Mouse (Mus musculus): ENCODE data around the gene Trarg1.

- TF ChIP-seq CTCF (IDR thresholded peaks at IDR 0.05; ENCODE audit: control insufficient read depth, insufficient read depth, insufficient replicate concordance, low read depth, low read length) (no peak), POLR2A (IDR thresholded peaks at IDR 0.05; ENCODE audit: control insufficient read depth, low read depth, low read length) (no peak)
Measured at GRCm38 (mm10) chr11:76695810-76696209, 16.2 kb downstream of the Trarg1 start.

Data from testis, adult 2 months (tissue).